Comparison of ENCODE assay signal across 9 mouse cellular contexts in the genomic region with DNA sequence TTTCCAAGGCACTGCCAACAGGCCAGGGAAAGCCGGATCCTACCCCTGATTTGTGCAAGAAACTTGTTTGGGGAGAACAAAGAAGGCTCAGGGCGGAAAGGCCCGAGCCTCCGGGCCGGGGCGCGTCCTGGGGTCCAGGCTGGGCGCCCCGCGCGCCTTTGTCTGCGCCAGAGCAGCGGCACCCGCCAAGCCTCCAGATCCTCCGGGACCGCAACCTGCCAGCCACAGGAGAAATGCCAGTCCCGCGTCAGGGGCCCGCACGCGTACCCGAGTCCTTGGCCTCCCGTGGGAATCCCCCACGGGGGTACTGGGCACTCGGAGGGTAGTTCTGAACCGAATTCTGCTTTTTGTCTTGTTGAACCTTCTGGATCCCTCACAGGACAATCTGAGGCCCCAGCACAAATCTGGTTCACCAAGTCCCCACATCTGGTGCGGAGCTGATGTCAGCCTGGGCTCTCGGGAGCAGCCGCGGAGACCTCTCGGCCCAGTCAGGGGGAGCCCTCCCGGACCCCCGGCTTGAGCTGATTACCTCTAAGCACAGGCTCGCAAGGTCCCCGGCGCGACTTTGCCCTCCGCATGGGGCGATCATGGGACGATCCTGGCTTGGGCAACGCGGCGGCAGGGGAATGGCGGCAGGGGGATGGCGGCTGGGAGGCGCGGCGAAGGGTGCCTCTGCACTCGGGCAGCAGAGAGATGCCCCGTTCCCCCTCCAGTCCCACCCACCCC. TPM values are rescaled to one million over a fixed set of nuclear protein-coding genes. Genes with fewer than 3 reads are reported as not detected.
DNase-seq lines count a peak whose midpoint lies in the region; ATAC-seq and TF ChIP-seq lines count a peak whose summit lies in the region.
"Had no signal": no experiment of that assay in that cellular context is flagged by ENCODE, and none has a peak within 500 bp of the region (broad histone marks: within the 10 kb centered on the region; RNA-seq: fewer than 3 reads in every experiment).

No protein-coding gene starts in this region.

- peak overlapping the region; percentile 96 for H3K4me3 ChIP-seq in embryonic fibroblast, embryonic 13.5 days (ENCODE audit: insufficient read depth, low read length)
- H3K4me3 ChIP-seq in limb, embryonic 14.5 days (replicated peaks; ENCODE audit: low read length) = peak overlapping the region; percentile 94
- H3K4me3 ChIP-seq in neural tube, embryonic 11.5 days (ENCODE audit: low read depth, low read length) = peak overlapping the region; percentile 88

- no peaks in the 10 kb centered on the region for H3K36me3 ChIP-seq in limb, embryonic 14.5 days (ENCODE audit: control insufficient read depth, insufficient read depth, low read length)
- H3K36me3 ChIP-seq in neural tube, embryonic 11.5 days (ENCODE audit: control insufficient read depth, insufficient read depth, low read length) = no peaks in the 10 kb centered on the region

- TF ChIP-seq POLR2A in embryonic fibroblast, embryonic 13.5 days (IDR thresholded peaks at IDR 0.05; ENCODE audit: low read depth, low read length) = 0 out of 2 replicates have a peak, but pooled peaks have one; percentile 15
- 0 out of 2 replicates have a peak, but pooled peaks have one; percentile 19 for TF ChIP-seq POLR2A in limb, embryonic 14.5 days (IDR thresholded peaks at IDR 0.05; ENCODE audit: borderline replicate concordance, extremely low read depth, insufficient read depth, insufficient read length)

- no peaks in the 10 kb centered on the region for H3K9me3 ChIP-seq in limb, embryonic 14.5 days (ENCODE audit: control insufficient read depth, low read length)
- H3K9me3 ChIP-seq in neural tube, embryonic 11.5 days (ENCODE audit: control insufficient read depth, low read length) = no peaks in the 10 kb centered on the region

- no peak for DNase-seq in frontal cortex, postnatal 14 days (ENCODE audit: low spot score in 2 of 2)
- peak; percentile 62 to 87 for DNase-seq in adrenal gland, adult (ENCODE audit: inconsistent age in 2 of 2, low spot score in 1 of 2)
- peak; percentile 64 for DNase-seq in heart, postnatal 4 days
- peak; percentile 40 for DNase-seq in limb, embryonic 14.5 days (ENCODE audit: low spot score)
- peak; percentile 66 for DNase-seq in neural tube, embryonic 11.5 days (ENCODE audit: low spot score)

- no peaks in the 10 kb centered on the region for H3K27me3 ChIP-seq in limb, embryonic 14.5 days (ENCODE audit: control insufficient read depth, insufficient read depth, low read length)
- H3K27me3 ChIP-seq in neural tube, embryonic 11.5 days (ENCODE audit: control insufficient read depth, insufficient read depth, low read length) = no peaks in the 10 kb centered on the region

- WGBS in limb, embryonic 14.5 days = 0% methylated on average over 47 of the region's 50 CpGs
- WGBS in neural tube, embryonic 11.5 days = 0% methylated on average over 50 of the region's 50 CpGs

- peak overlapping the region; percentile 99 for H3K9ac ChIP-seq in limb, embryonic 14.5 days (ENCODE audit: low read depth, low read length, severe bottlenecking)
- H3K9ac ChIP-seq in neural tube, embryonic 11.5 days (ENCODE audit: low read length) = peak overlapping the region; percentile 98

- H3K4me1 ChIP-seq in embryonic fibroblast, embryonic 13.5 days (ENCODE audit: control insufficient read depth, insufficient read depth, low read length) = peaks cover 4% of the 10 kb centered on the region; the same call in 1 of the 2 replicates
- H3K4me1 ChIP-seq in limb, embryonic 14.5 days (ENCODE audit: control insufficient read depth, insufficient read depth, low read length) = peaks cover 45% of the 10 kb centered on the region
- peaks cover 13% of the 10 kb centered on the region for H3K4me1 ChIP-seq in neural tube, embryonic 11.5 days (ENCODE audit: control insufficient read depth, insufficient read depth, low read length)

- peak overlapping the region; percentile 74 for H3K27ac ChIP-seq in embryonic fibroblast, embryonic 13.5 days (ENCODE audit: insufficient read depth, low read length)
- H3K27ac ChIP-seq in limb, embryonic 14.5 days (replicated peaks; ENCODE audit: low read depth, low read length) = peak overlapping the region; percentile 96
- H3K27ac ChIP-seq in neural tube, embryonic 11.5 days (ENCODE audit: low read depth, low read length) = peak overlapping the region; percentile 64

- TF ChIP-seq CTCF in embryonic fibroblast, embryonic 13.5 days (IDR thresholded peaks at IDR 0.05; ENCODE audit: borderline replicate concordance, insufficient read depth, low read length) = no peak

- H3K4me2 ChIP-seq in limb, embryonic 14.5 days (replicated peaks; ENCODE audit: low read depth, low read length, severe bottlenecking) = peak overlapping the region; percentile 84
- H3K4me2 ChIP-seq in neural tube, embryonic 11.5 days (ENCODE audit: low read depth) = peak overlapping the region; percentile 86

- ATAC-seq in frontal cortex, adult (ENCODE audit: low TSS enrichment) = peak; percentile 46
- ATAC-seq in limb, embryonic 14.5 days (ENCODE audit: low FRiP score, low read depth) = peak; percentile 49
- peak; percentile 71 for ATAC-seq in neural tube, embryonic 11.5 days (ENCODE audit: insufficient read depth, low FRiP score, low TSS enrichment)
- ATAC-seq in inflammation-experienced regulatory T-cells, adult 6 months = no peak

RNA-seq across cellular contexts. Expression of gene Amotl1, which starts 30.5 kb away (rescaled TPM):
- 61.2 and 63.1 TPM in 2 replicates for polyA plus RNA-seq in embryonic fibroblast, embryonic 13.5 days (2011; ENCODE audit: insufficient read length, low read depth, missing spikeins)
- total RNA-seq in heart, postnatal 4 days (2021) = 10 to 100 TPM; 60.5 TPM
- 53.9 and 56.2 TPM in 2 replicates for polyA plus RNA-seq in limb, embryonic 14.5 days (2012; rRNA removed)
- 47.7 and 49.7 TPM in 2 replicates for polyA plus RNA-seq in limb, embryonic 14.5 days (2014; fragmentation: Nextera tagmentation; extraction: Ambion mirVana)
- polyA plus RNA-seq in neural tube, embryonic 11.5 days (2014; fragmentation: Nextera tagmentation; extraction: Ambion mirVana) = 19.1 and 20.6 TPM in 2 replicates
- under 1 TPM in 2 of 3 experiments, not detected in 1; 0.04 to 0.72 TPM for polyA plus RNA-seq in inflammation-experienced regulatory T-cells, adult 6 months (2017; shearing (Covaris generic))
- total RNA-seq: hematopoietic stem cell, adult 5-6 weeks had no signal

Comparison
In these comparisons a context has a peak if more than half of its experiments do, and no peak if none do; other contexts are left out.
1. DNase-seq: peak in adrenal gland, adult (2 of 2), heart, postnatal 4 days (single experiment), limb, embryonic 14.5 days (single experiment) and neural tube, embryonic 11.5 days (single experiment); none in frontal cortex, postnatal 14 days (0 of 2).
2. RNA of gene Amotl1, which starts 30.5 kb away (polyA plus RNA-seq): 61.2 to 63.1 TPM in embryonic fibroblast, embryonic 13.5 days, 47.7 to 56.2 TPM in limb, embryonic 14.5 days and 19.1 to 20.6 TPM in neural tube, embryonic 11.5 days; 0.04 to 0.72 TPM in inflammation-experienced regulatory T-cells, adult 6 months; every median in the first group is over 10 times any median in the second.
3. Peak in every context shown above with its lines, with median percentiles within 50 percentile points of each other: H3K27ac ChIP-seq and H3K4me3 ChIP-seq.